Mouse (Mus musculus) heart, postnatal 25 days (tissue): ENCODE measurements at regions not wholly inside any gene's neighbourhood (a gene's known extent, or its start where the extent isn't known, plus 50 kb on each side); places are given as distances from the start of the nearest gene placed in this dataset.

Source experiments
- DNase-seq: peaks from one replicate; pipeline ENCODE4 v3.0.0; 2022; ENCODE audit warnings: low spot score
- intact Hi-C: fragments of 180-260 bp; cut with DNase I; formaldehyde crosslinking; loops from one replicate; pipeline ENCODE4 v1.15.1; 2025

DNA sequence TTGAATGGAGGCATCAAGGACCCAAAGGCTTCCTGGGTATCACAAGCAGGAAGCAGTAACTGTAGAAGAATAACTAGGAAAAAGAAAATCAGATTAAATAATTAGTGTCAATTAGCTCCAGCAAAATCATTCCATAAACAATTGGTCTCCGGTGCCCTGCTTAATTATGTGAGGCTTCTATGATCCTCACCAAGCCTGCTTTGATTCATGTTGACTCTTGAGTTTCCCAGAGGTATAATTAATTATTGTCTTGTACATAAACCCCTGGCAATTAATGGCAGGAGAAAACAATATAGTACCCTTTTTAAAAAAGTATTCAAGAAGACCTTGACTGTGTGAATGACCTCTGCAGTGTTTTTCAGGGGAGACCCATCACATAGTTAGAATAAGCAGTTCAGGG, 61.5 kb upstream of the Sp8 start:
- intact Hi-C loops: no loop called here
- no peak for DNase-seq

- intact Hi-C loops: no loop called here
- DNase-seq: no peak
Measured at GRCm38 (mm10) chr12:118781978-118782377, 64.2 kb upstream of the Sp8 start.

- DNase-seq: no peak
- intact Hi-C loops: no loop called here
Measured at GRCm38 (mm10) chr12:118775463-118776064, 70.6 kb upstream of the Sp8 start.

DNA sequence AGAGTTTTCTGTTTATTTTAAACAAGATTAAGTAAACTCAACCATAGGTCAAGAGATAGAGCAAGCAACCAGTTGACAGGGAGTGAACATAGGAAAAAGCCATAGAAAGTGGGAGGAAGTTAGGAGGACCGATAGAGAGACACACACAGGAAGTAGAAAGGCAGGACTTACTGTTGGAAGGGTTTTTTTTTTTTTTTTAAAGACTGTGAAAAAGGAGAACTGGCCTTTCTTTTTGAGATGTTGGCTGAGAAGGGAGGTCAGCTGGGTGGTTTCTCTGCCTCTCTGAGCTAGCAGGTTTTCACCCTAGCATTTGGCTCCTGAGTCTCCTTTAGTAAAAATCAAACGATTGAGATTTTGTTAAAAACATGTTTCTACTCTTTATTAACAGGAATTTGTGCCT, 73.3 kb upstream of the Sp8 start:
- DNase-seq: no peak
- intact Hi-C loops: no loop called here

- intact Hi-C loops: no loop called here
- DNase-seq: no peak
Measured at GRCm38 (mm10) chr12:118766472-118766871, 79.7 kb upstream of the Sp8 start.

DNA sequence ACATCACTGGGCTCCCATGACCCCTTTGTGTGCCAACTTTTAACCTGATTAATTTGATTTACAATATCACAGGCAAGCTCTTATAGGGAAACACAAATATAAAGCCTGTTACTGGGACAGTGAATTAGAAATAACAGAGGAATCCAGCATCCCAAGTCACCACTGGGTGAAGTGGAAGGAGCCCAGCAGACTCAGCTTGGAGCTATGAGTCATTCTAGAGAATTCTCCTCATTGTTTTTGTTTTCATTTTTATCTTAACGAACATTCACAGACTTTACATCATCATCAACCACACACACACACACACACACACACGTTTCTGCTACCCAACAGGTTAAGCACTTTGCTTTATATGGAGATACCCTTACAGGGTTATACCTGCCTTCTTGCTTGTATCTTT, 92.1 kb upstream of the Sp8 start:
- intact Hi-C loops: no loop called here
- DNase-seq: no peak

DNA sequence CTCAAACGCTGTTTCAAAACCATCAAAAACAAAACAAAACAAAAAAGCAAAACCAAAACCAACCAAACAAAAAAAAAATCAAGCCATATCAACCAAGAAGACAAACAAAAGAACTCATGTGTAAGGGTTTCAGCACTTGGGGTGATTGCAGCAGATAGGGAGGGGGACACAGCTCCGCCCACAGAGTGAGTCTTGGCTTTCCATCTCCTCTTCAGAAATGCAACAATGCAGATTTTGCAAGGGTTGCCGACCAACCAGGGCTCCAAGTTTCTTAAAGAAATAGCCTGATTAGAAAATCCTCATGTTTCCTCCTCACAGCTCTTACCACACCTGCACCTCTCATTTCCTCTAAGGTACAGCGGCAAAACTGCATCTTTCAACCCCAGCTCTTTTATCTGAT, 107.0 kb upstream of the Sp8 start:
- intact Hi-C loops: no loop called here
- no peak for DNase-seq

DNA sequence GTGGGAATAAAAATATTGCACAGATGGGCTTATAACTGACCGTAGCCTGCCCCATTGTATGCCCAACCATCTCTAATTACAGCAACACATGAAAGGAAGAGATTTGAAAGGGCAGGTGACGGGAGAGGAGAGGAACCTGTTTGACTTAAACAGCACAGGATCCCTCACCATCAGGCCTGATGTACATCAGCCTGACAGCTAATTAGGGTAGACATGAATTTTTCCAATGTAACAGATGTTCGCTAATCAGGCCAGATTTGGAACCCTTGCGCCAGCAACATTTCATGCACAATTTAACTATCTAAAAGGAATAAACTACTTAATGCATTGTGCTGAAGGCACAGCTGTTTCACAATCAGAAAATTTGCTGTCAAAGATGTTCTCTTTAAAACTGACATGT, 120.2 kb upstream of the Sp8 start:
- intact Hi-C loops: no loop called here

GRCm38 (mm10) chr12:118719878-118720573, 126.1 kb upstream of the Sp8 start:
- intact Hi-C loops: no loop called here
- DNase-seq: no peak

More for the DNA sequence above, 120.2 kb upstream of the Sp8 start:
- DNase-seq: no peak

GRCm38 (mm10) chr12:118716824-118717223, 129.3 kb upstream of the Sp8 start:
- intact Hi-C loops: no loop called here
- no peak for DNase-seq

- no peak for DNase-seq
- intact Hi-C loops: no loop called here
Measured at GRCm38 (mm10) chr12:118706626-118707025, 139.5 kb upstream of the Sp8 start.

- intact Hi-C loops: no loop called here
- no peak for DNase-seq
Measured at GRCm38 (mm10) chr12:118704826-118705225, 141.3 kb upstream of the Sp8 start.

DNA sequence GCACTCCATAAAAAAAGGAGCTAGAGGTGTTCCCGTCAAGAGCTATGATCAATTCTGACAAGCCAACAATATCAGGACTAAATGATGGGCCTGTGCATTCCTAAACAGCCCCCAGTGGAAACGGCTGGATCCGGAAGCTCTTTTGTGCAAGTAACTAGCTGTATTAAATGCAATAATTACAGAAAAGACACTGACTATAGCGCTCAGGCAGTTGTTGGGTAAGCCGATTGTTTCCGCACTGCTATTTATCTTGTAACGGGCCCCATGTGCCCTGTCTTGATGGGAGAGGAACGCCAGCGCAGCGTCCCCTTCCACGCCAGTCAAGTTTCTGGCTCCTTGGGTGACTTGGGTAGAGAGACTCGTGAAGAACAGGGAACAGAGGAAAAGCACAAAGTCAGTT, 142.4 kb upstream of the Sp8 start:
- no peak for DNase-seq
- intact Hi-C loops: no loop called here

- intact Hi-C loops: no loop called here
- DNase-seq: no peak
Measured at GRCm38 (mm10) chr12:118703068-118703662, 143.0 kb upstream of the Sp8 start.

- DNase-seq: no peak
- intact Hi-C loops: no loop called here
Measured at GRCm38 (mm10) chr12:118701838-118702237, 144.3 kb upstream of the Sp8 start.

GRCm38 (mm10) chr12:118698110-118698509, 148.0 kb upstream of the Sp8 start:
- no peak for DNase-seq

DNA sequence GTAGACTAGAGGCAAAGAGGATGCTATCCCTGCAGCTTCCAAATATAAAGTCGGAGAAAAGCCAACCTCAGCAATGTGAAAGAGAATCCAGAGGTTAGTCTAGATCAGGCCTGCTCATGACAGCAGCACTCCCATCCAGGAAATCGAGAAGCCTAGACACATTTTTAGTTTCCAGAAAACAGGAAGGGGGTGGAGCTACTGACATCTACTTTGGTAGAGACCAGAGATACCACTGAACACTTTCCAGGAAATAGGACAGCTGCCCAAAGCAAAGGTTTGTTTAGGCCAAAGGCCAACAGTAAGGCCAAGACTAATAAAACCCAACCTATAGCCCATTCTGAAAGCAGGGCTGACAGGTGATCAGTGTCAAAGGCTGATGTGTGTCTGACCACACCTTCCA, 151.4 kb upstream of the Sp8 start:
- no peak for DNase-seq
- intact Hi-C loops: no loop called here

More at GRCm38 (mm10) chr12:118698110-118698509, 148.0 kb upstream of the Sp8 start:
- intact Hi-C loops: no loop called here

DNA sequence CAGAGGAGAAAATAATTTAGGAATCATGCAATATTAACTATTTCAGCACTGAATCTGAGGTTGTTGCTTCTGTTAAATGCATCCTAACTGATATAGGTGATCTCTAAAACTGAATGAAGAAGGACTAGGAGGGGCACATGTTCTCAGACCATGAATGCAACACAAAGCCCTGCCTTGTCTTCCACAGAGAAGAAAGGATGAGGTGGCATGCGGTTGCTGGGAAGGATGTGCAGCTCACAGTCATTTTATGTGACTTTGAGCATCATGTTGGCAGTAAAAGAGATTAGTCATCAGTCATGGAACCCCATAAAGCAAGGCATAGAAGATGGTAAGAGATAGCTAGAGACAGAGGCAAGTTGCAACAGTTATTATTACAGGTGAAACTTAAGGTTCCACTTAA, 163.2 kb upstream of the Sp8 start:
- intact Hi-C loops: no loop called here
- no peak for DNase-seq

GRCm38 (mm10) chr12:118677989-118678388, 168.1 kb upstream of the Sp8 start:
- intact Hi-C loops: no loop called here

DNA sequence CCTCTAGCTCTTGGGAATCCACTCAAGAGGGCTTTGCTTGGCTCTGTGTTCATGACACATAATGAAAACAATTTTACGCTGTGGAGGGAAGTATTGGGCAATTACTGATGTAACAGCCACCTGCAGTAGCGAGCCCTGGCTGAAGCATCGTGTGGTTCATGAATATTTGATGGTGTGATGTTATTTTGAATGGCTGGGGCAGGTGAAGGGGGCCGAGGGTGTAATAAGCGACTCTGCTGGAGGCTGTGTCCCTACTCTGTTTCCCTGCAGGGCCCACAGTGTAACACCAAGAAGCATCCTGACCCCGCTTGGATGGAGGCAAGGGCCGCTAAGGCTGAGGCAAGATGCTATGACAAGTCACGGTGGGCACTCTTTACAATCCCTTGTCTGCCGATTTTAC, 184.6 kb upstream of the Sp8 start:
- DNase-seq: no peak
- intact Hi-C loops: no loop called here

More at GRCm38 (mm10) chr12:118677989-118678388, 168.1 kb upstream of the Sp8 start:
- no peak for DNase-seq

DNA sequence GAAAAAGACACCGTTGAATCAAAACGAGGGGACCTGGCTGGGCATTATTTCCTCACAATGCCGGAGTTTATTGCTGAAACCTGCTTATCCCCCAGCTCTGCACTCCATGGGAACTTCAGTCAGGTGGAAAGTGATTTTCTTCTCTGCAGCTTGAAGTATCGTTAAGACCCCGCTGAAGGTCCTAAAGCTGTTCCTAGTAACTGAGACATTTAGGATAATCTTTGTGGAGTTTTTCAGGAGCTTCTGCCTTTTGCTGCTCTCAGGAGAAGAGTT, 185.0 kb upstream of the Sp8 start:
- no peak for DNase-seq
- intact Hi-C loops: no loop called here
